Mouse (Mus musculus) G1E (cell line): Measurements from ENCODE around the gene Cog6.

ENCODE experiments used
- GATA1 ChIP-seq: IDR thresholded peaks from 2 replicates; pipeline ENCODE4 v1.6.1; 2012; ENCODE audit warnings: borderline replicate concordance, low read length, inconsistent platforms, mixed read lengths
- POLR2AphosphoS5 ChIP-seq: IDR thresholded peaks from 2 replicates; pipeline ENCODE4 v1.6.1; 2012; ENCODE audit warnings: low read depth, low read length, inconsistent platforms; ENCODE audit not compliant: insufficient replicate concordance

DNA sequence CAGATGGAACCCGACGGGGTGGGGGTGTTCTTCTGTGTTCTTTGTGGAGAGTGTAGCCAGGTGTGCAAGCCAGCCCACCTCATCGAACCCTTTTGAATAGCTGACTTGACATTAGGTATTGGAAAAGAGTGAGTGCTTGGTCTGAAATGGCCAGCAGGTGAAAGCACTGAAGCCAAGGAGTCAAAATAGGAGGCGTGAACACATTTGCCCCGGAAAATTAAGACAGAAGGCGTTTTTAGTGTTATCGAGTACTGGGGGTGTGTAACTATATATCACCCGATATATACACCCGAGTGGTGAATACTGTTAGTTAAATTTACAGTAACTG lies 25.2 kb upstream of the Cog6 start:
- TF ChIP-seq GATA1 (no peak), POLR2AphosphoS5 (no peak)
